Mouse (Mus musculus) lung, embryonic 15.5 days (tissue): ENCODE measurements around the gene Ms4a4b. TPM values are rescaled to one million over a fixed set of nuclear protein-coding genes. Genes with fewer than 3 reads are reported as not detected.
"Not testable (repeated sequence)": the region's sequence is repeated elsewhere in the genome, so short reads cannot be mapped to it uniquely, and the experiment has no call there.

Experiments used
- ATAC-seq: fragments of 200-750 bp; cut with Nextera tagmentation; 2 replicates; pipeline ENCODE4 v1.8.0; 2017; ENCODE audit warnings: moderate number of reproducible peaks, borderline replicate concordance; ENCODE audit not compliant: low FRiP score, low TSS enrichment; ENCODE audit errors: extremely low read depth
- H3K27ac ChIP-seq: fragments of 300-500 bp; sonication (generic); 2 replicates; pipeline ENCODE4 v1.5.1; 2015; ENCODE audit warnings: moderate library complexity, mild to moderate bottlenecking, inconsistent platforms
- H3K27me3 ChIP-seq: fragments of 300-500 bp; sonication (generic); 2 replicates; pipeline ENCODE4 v1.6.1; 2015; ENCODE audit warnings: inconsistent platforms
- H3K36me3 ChIP-seq: fragments of 300-500 bp; sonication (generic); 2 replicates; pipeline ENCODE4 v1.6.1; 2015; ENCODE audit warnings: inconsistent platforms
- H3K4me1 ChIP-seq: fragments of 300-500 bp; sonication (generic); 2 replicates; pipeline ENCODE4 v1.6.1; 2015; ENCODE audit warnings: inconsistent platforms
- H3K4me2 ChIP-seq: fragments of 300-500 bp; sonication (generic); 2 replicates; pipeline ENCODE4 v1.6.1; 2015; ENCODE audit warnings: inconsistent platforms, mild to moderate bottlenecking, moderate library complexity
- H3K4me3 ChIP-seq: fragments of 300-500 bp; sonication (generic); 2 replicates; pipeline ENCODE4 v1.5.1; 2015; ENCODE audit warnings: mild to moderate bottlenecking, inconsistent platforms
- H3K9ac ChIP-seq: fragments of 300-500 bp; sonication (generic); 2 replicates; pipeline ENCODE4 v1.6.1; 2015; ENCODE audit warnings: inconsistent platforms
- H3K9me3 ChIP-seq: fragments of 300-500 bp; sonication (generic); 2 replicates; pipeline ENCODE4 v1.6.1; 2016; ENCODE audit warnings: inconsistent platforms
- WGBS: fragments of 180-500 bp; shearing (Covaris S2); methylation state at CpG from one replicate; pipeline ENCODE4 v1.1.7; 2015; 5-methylcytosine and 5-hydroxymethylcytosine counted together
- polyA plus RNA-seq: library from polyadenylated mRNA; unstranded; fragments of >200 nt; fragmentation: Nextera tagmentation; extraction: Ambion mirVana; gene quantifications from 2 replicates; pipeline ENCODE4 v1.2.1, GENCODE M21; 2015

Gene Ms4a4b
- polyA plus RNA-seq, 1 experiment from 2014 or later = 0.69 TPM

- Histone ChIP-seq H3K9me3 (no peaks in the 10 kb centered on the region), H3K27ac (no peak overlapping the region), H3K4me1 (no peaks in the 10 kb centered on the region), H3K4me2 (no peak overlapping the region), H3K4me3 (no peak overlapping the region), H3K27me3 (no peaks in the 10 kb centered on the region), H3K36me3 (no peaks in the 10 kb centered on the region), H3K9ac (no peak overlapping the region)
- WGBS = 54% methylated on average over 4 of the region's 4 CpGs
- no peak for ATAC-seq
These were observed 48.2 kb downstream of the Ms4a4b start for GRCm38 (mm10) chr19:11491406-11492189.

GRCm38 (mm10) chr19:11492671-11493070 lies 49.3 kb downstream of the Ms4a4b start:
- 75% methylated on average over 1 of the region's 1 CpGs for WGBS
- Histone ChIP-seq H3K4me2 (no peak overlapping the region), H3K4me1 (no peaks in the 10 kb centered on the region)

GRCm38 (mm10) chr19:11494519-11494918 lies 51.2 kb downstream of the Ms4a4b start:
- Histone ChIP-seq H3K4me3 (no peak overlapping the region), H3K4me2 (no peak overlapping the region), H3K4me1 (no peaks in the 10 kb centered on the region), H3K27me3 (no peaks in the 10 kb centered on the region), H3K36me3 (no peaks in the 10 kb centered on the region), H3K27ac (no peak overlapping the region), H3K9me3 (no peaks in the 10 kb centered on the region), H3K9ac (no peak overlapping the region)
- 67% methylated on average over 3 of the region's 3 CpGs for WGBS
- ATAC-seq = no peak

More at GRCm38 (mm10) chr19:11492671-11493070, 49.3 kb downstream of the Ms4a4b start:
- no peak for ATAC-seq
- H3K9ac ChIP-seq = no peak overlapping the region
- no peaks in the 10 kb centered on the region for H3K9me3 ChIP-seq
- no peaks in the 10 kb centered on the region for H3K36me3 ChIP-seq
- H3K27ac ChIP-seq = no peak overlapping the region
- H3K27me3 ChIP-seq = no peaks in the 10 kb centered on the region
- no peak overlapping the region for H3K4me3 ChIP-seq

DNA sequence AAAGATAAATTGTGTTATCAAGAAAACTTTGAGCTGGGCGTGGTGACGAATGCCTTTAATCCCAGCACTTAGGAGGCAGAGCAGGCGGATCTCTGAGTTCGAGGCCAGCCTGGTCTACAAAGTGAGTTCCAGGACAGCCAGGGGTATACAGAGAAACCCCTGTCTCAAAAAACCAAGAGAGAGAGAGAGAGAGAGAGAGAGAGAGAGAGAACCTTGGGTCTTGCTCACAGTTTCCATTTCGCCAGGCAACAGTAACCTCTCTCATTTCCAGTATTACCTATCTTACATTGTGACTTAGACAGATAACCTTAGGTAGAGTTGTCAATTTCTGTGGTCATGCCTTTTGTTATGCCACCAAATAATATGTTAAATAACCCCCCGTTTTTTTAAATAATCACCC lies 53.0 kb downstream of the Ms4a4b start:
- no peak overlapping the region for H3K9ac ChIP-seq
- no peak overlapping the region for H3K4me3 ChIP-seq
- no peaks in the 10 kb centered on the region for H3K9me3 ChIP-seq
- ATAC-seq = no peak
- H3K4me2 ChIP-seq = no peak overlapping the region
- H3K4me1 ChIP-seq = no peaks in the 10 kb centered on the region
- 69% methylated on average over 6 of the region's 6 CpGs for WGBS
- no peak overlapping the region for H3K27ac ChIP-seq
- H3K27me3 ChIP-seq = no peaks in the 10 kb centered on the region
- H3K36me3 ChIP-seq = no peaks in the 10 kb centered on the region

GRCm38 (mm10) chr19:11497300-11497699 lies 53.9 kb downstream of the Ms4a4b start:
- not testable (repeated sequence) for H3K36me3 ChIP-seq, H3K27ac ChIP-seq, H3K9me3 ChIP-seq, H3K4me1 ChIP-seq, H3K9ac ChIP-seq, H3K27me3 ChIP-seq, ATAC-seq, H3K4me3 ChIP-seq, H3K4me2 ChIP-seq
- 75% methylated on average over 1 of the region's 1 CpGs for WGBS

- Histone ChIP-seq H3K4me2 (no peak overlapping the region), H3K4me3 (no peak overlapping the region)
These were observed 57.4 kb downstream of the Ms4a4b start for GRCm38 (mm10) chr19:11500796-11501195.

DNA sequence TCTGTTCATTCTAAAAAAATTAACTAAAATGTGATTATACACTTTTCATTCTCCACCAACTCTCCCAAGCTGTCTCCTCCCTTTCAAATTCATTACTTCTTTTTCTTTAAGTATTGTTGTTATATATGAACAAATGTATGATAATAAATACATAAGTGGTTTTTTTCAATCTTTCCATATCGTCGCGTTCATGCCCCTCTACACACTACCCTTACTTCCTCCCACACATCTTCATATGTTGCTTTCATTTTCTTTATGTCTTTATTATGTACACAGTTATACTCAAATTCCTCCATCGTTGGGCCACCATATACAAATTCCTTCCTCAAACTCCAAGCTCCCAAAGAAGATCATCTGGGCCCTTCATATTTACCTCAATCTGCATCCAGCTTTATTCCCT lies 58.0 kb downstream of the Ms4a4b start:
- no peak for ATAC-seq
- H3K27ac ChIP-seq = no peak overlapping the region
- H3K4me2 ChIP-seq = no peak overlapping the region
- no peaks in the 10 kb centered on the region for H3K4me1 ChIP-seq
- H3K36me3 ChIP-seq = no peaks in the 10 kb centered on the region
- H3K9ac ChIP-seq = no peak overlapping the region
- 80% methylated on average over 4 of the region's 4 CpGs for whole genome bisulfite sequencing
- H3K4me3 ChIP-seq = no peak overlapping the region
- no peaks in the 10 kb centered on the region for H3K9me3 ChIP-seq
- no peaks in the 10 kb centered on the region for H3K27me3 ChIP-seq

More at GRCm38 (mm10) chr19:11500796-11501195, 57.4 kb downstream of the Ms4a4b start:
- 81% methylated on average over 1 of the region's 1 CpGs for WGBS
- Histone ChIP-seq H3K27ac (no peak overlapping the region), H3K27me3 (no peaks in the 10 kb centered on the region), H3K4me1 (no peaks in the 10 kb centered on the region), H3K9me3 (no peaks in the 10 kb centered on the region), H3K9ac (no peak overlapping the region), H3K36me3 (no peaks in the 10 kb centered on the region)
- no peak for ATAC-seq

GRCm38 (mm10) chr19:11504857-11505256 lies 61.5 kb downstream of the Ms4a4b start:
- no peak for ATAC-seq
- Histone ChIP-seq H3K4me1 (no peaks in the 10 kb centered on the region), H3K4me3 (no peak overlapping the region), H3K27me3 (no peaks in the 10 kb centered on the region), H3K9ac (no peak overlapping the region), H3K9me3 (no peaks in the 10 kb centered on the region), H3K4me2 (no peak overlapping the region), H3K36me3 (no peaks in the 10 kb centered on the region), H3K27ac (no peak overlapping the region)
- 56% methylated on average over 1 of the region's 1 CpGs for WGBS

DNA sequence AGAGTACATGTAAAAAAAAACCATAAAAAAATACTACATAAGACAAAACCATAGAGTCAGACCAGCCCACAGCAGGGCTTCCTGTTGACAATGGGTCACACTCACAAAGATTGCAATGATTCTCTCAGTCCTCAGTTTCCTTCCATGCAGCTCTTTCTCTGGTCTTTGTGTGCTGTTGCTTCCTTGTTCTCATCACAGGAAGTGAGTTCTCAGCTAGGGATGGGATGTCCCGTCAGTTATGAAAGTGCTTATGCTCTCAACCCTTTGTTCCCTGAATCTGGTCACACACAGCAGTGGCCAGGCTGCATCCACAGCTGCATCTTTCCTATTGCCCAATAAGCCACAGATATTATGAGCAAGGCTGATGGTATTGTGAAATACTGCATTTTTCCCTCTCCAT lies 70.1 kb downstream of the Ms4a4b start:
- H3K9ac ChIP-seq = no peak overlapping the region
- no peaks in the 10 kb centered on the region for H3K9me3 ChIP-seq
- no peak for ATAC-seq
- no peak overlapping the region for H3K27ac ChIP-seq
- WGBS = 46% methylated on average over 1 of the region's 1 CpGs
- no peaks in the 10 kb centered on the region for H3K4me1 ChIP-seq
- no peak overlapping the region for H3K4me3 ChIP-seq
- H3K36me3 ChIP-seq = no peaks in the 10 kb centered on the region
- H3K4me2 ChIP-seq = no peak overlapping the region
- no peaks in the 10 kb centered on the region for H3K27me3 ChIP-seq

- Histone ChIP-seq H3K27ac (no peak within 1 kb of the TSS), H3K4me1 (no peaks in the 10 kb centered on the region)
These were observed 72.9 kb downstream of the Ms4a4b start, which contains the start of gene Ms4a6b for GRCm38 (mm10) chr19:11516246-11516645. Ms4a6b (plus strand) TSS chr19:11516512.

More at GRCm38 (mm10) chr19:11516246-11516645, 72.9 kb downstream of the Ms4a4b start, which contains the start of gene Ms4a6b:
- ATAC-seq = no peak
- Histone ChIP-seq H3K36me3 (no peaks in the 10 kb centered on the region), H3K9ac (no peak within 1 kb of the TSS), H3K4me3 (no peak within 1 kb of the TSS), H3K9me3 (no peaks in the 10 kb centered on the region), H3K4me2 (no peak within 1 kb of the TSS), H3K27me3 (no peaks in the 10 kb centered on the region)
